Mouse (Mus musculus): ENCODE data around the gene Plekha7. TPM values are rescaled to one million over a fixed set of nuclear protein-coding genes. Genes with fewer than 3 reads are reported as not detected.

Gene Plekha7
- polyA plus RNA-seq, 1 experiment from 2014 or later, result 10.4 TPM

GRCm38 (mm10) chr7:116121202-116121601, 187.0 kb downstream of the Plekha7 start:
- H3K27me3 ChIP-seq (ENCODE audit: control insufficient read depth, insufficient read depth, low read length), result no peaks in the 10 kb centered on the region
- H3K4me3 ChIP-seq (ENCODE audit: low read depth, low read length), result no peak overlapping the region
- ATAC-seq (ENCODE audit: low FRiP score), result peak; percentile 14; the same call in 1 of the 2 replicates
- H3K9me3 ChIP-seq (ENCODE audit: control insufficient read depth, low read length), result peaks cover 3% of the 10 kb centered on the region
- peaks cover 29% of the 10 kb centered on the region for H3K4me1 ChIP-seq (ENCODE audit: control insufficient read depth, insufficient read depth, low read length)
- 17% methylated on average over 11 of the region's 11 CpGs for WGBS
- H3K27ac ChIP-seq (ENCODE audit: low read depth, low read length), result peak overlapping the region; percentile 60
- no peaks in the 10 kb centered on the region for H3K36me3 ChIP-seq (ENCODE audit: control insufficient read depth, insufficient read depth, low read length)
- peak; percentile 86 for DNase-seq (ENCODE audit: low spot score, missing footprints)
- H3K9ac ChIP-seq (ENCODE audit: low read length), result peak overlapping the region; percentile 50
- H3K4me2 ChIP-seq, result no peak overlapping the region

- ATAC-seq (ENCODE audit: low FRiP score), result no peak
- 60% methylated on average over 4 of the region's 4 CpGs for WGBS
- no peak overlapping the region for H3K4me3 ChIP-seq (ENCODE audit: low read depth, low read length)
Measured at GRCm38 (mm10) chr7:116120737-116121136, 187.4 kb downstream of the Plekha7 start.

GRCm38 (mm10) chr7:116119306-116119857, 188.8 kb downstream of the Plekha7 start:
- Histone ChIP-seq H3K9ac (ENCODE audit: low read length) (no peak overlapping the region), H3K4me1 (ENCODE audit: control insufficient read depth, insufficient read depth, low read length) (peaks cover 29% of the 10 kb centered on the region), H3K27me3 (ENCODE audit: control insufficient read depth, insufficient read depth, low read length) (no peaks in the 10 kb centered on the region), H3K27ac (ENCODE audit: low read depth, low read length) (no peak overlapping the region), H3K4me3 (ENCODE audit: low read depth, low read length) (no peak overlapping the region), H3K9me3 (ENCODE audit: control insufficient read depth, low read length) (peaks cover 3% of the 10 kb centered on the region), H3K4me2 (no peak overlapping the region), H3K36me3 (ENCODE audit: control insufficient read depth, insufficient read depth, low read length) (no peaks in the 10 kb centered on the region)
- DNase-seq (ENCODE audit: low spot score, missing footprints) (no peak), ATAC-seq (ENCODE audit: low FRiP score) (no peak)
- 84% methylated on average over 1 of the region's 1 CpGs for WGBS

More at GRCm38 (mm10) chr7:116120737-116121136, 187.4 kb downstream of the Plekha7 start:
- Histone ChIP-seq H3K27ac (ENCODE audit: low read depth, low read length) (no peak overlapping the region), H3K36me3 (ENCODE audit: control insufficient read depth, insufficient read depth, low read length) (no peaks in the 10 kb centered on the region), H3K4me2 (no peak overlapping the region), H3K4me1 (ENCODE audit: control insufficient read depth, insufficient read depth, low read length) (peaks cover 29% of the 10 kb centered on the region), H3K9me3 (ENCODE audit: control insufficient read depth, low read length) (peaks cover 3% of the 10 kb centered on the region), H3K9ac (ENCODE audit: low read length) (no peak overlapping the region; the same call in 1 of the 2 replicates), H3K27me3 (ENCODE audit: control insufficient read depth, insufficient read depth, low read length) (no peaks in the 10 kb centered on the region)
- DNase-seq (ENCODE audit: low spot score, missing footprints), result peak; percentile 89

- no peak for DNase-seq (ENCODE audit: low spot score, missing footprints)
- no peaks in the 10 kb centered on the region for H3K27me3 ChIP-seq (ENCODE audit: control insufficient read depth, insufficient read depth, low read length)
- H3K27ac ChIP-seq (ENCODE audit: low read depth, low read length), result no peak overlapping the region
- no peak overlapping the region for H3K9ac ChIP-seq (ENCODE audit: low read length)
- no peak overlapping the region for H3K4me3 ChIP-seq (ENCODE audit: low read depth, low read length)
- no peaks in the 10 kb centered on the region for H3K36me3 ChIP-seq (ENCODE audit: control insufficient read depth, insufficient read depth, low read length)
- ATAC-seq (ENCODE audit: low FRiP score), result no peak
- no peak overlapping the region for H3K4me2 ChIP-seq
- H3K4me1 ChIP-seq (ENCODE audit: control insufficient read depth, insufficient read depth, low read length), result peaks cover 5% of the 10 kb centered on the region
- 85% methylated on average over 2 of the region's 2 CpGs for WGBS
- peaks cover 3% of the 10 kb centered on the region for H3K9me3 ChIP-seq (ENCODE audit: control insufficient read depth, low read length)
Measured at GRCm38 (mm10) chr7:116115991-116116390, 192.2 kb downstream of the Plekha7 start.

- Histone ChIP-seq H3K4me3 (ENCODE audit: low read depth, low read length) (no peak overlapping the region), H3K27ac (ENCODE audit: low read depth, low read length) (no peak overlapping the region), H3K9me3 (ENCODE audit: control insufficient read depth, low read length) (peaks cover 3% of the 10 kb centered on the region), H3K4me1 (ENCODE audit: control insufficient read depth, insufficient read depth, low read length) (no peaks in the 10 kb centered on the region; the same call in 1 of the 2 replicates), H3K9ac (ENCODE audit: low read length) (no peak overlapping the region), H3K27me3 (ENCODE audit: control insufficient read depth, insufficient read depth, low read length) (no peaks in the 10 kb centered on the region), H3K36me3 (ENCODE audit: control insufficient read depth, insufficient read depth, low read length) (no peaks in the 10 kb centered on the region), H3K4me2 (no peak overlapping the region)
- ATAC-seq (ENCODE audit: low FRiP score), result no peak
- 72% methylated on average over 12 of the region's 12 CpGs for WGBS
- no peak for DNase-seq (ENCODE audit: low spot score, missing footprints)
Measured at GRCm38 (mm10) chr7:116115216-116115930, 192.8 kb downstream of the Plekha7 start.

- ATAC-seq (ENCODE audit: low FRiP score), result no peak
- H3K4me2 ChIP-seq, result no peak overlapping the region
- WGBS, result 81% methylated on average over 6 of the region's 6 CpGs
Measured at GRCm38 (mm10) chr7:116111546-116111945, 196.6 kb downstream of the Plekha7 start.

GRCm38 (mm10) chr7:116110661-116111060, 197.5 kb downstream of the Plekha7 start:
- Histone ChIP-seq H3K4me3 (ENCODE audit: low read depth, low read length) (no peak overlapping the region), H3K27ac (ENCODE audit: low read depth, low read length) (no peak overlapping the region), H3K4me1 (ENCODE audit: control insufficient read depth, insufficient read depth, low read length) (no peaks in the 10 kb centered on the region), H3K9ac (ENCODE audit: low read length) (no peak overlapping the region), H3K9me3 (ENCODE audit: control insufficient read depth, low read length) (no peaks in the 10 kb centered on the region), H3K27me3 (ENCODE audit: control insufficient read depth, insufficient read depth, low read length) (no peaks in the 10 kb centered on the region), H3K4me2 (no peak overlapping the region), H3K36me3 (ENCODE audit: control insufficient read depth, insufficient read depth, low read length) (peaks cover 7% of the 10 kb centered on the region)
- no peak for ATAC-seq (ENCODE audit: low FRiP score)
- 80% methylated on average over 3 of the region's 3 CpGs for WGBS
- no peak for DNase-seq (ENCODE audit: low spot score, missing footprints)

More at GRCm38 (mm10) chr7:116111546-116111945, 196.6 kb downstream of the Plekha7 start:
- no peak overlapping the region for H3K9ac ChIP-seq (ENCODE audit: low read length)
- H3K36me3 ChIP-seq (ENCODE audit: control insufficient read depth, insufficient read depth, low read length), result 0 out of 2 replicates have a peak, but pooled peaks cover 2% of the 10 kb centered on the region
- DNase-seq (ENCODE audit: low spot score, missing footprints), result no peak
- no peaks in the 10 kb centered on the region for H3K4me1 ChIP-seq (ENCODE audit: control insufficient read depth, insufficient read depth, low read length)
- no peak overlapping the region for H3K4me3 ChIP-seq (ENCODE audit: low read depth, low read length)
- no peaks in the 10 kb centered on the region for H3K9me3 ChIP-seq (ENCODE audit: control insufficient read depth, low read length)
- no peaks in the 10 kb centered on the region for H3K27me3 ChIP-seq (ENCODE audit: control insufficient read depth, insufficient read depth, low read length)
- no peak overlapping the region for H3K27ac ChIP-seq (ENCODE audit: low read depth, low read length)

- H3K27me3 ChIP-seq (ENCODE audit: control insufficient read depth, insufficient read depth, low read length), result no peaks in the 10 kb centered on the region
- no peak overlapping the region for H3K27ac ChIP-seq (ENCODE audit: low read depth, low read length)
- H3K9me3 ChIP-seq (ENCODE audit: control insufficient read depth, low read length), result no peaks in the 10 kb centered on the region
- DNase-seq (ENCODE audit: low spot score, missing footprints) (no peak), ATAC-seq (ENCODE audit: low FRiP score) (no peak)
- no peaks in the 10 kb centered on the region for H3K4me1 ChIP-seq (ENCODE audit: control insufficient read depth, insufficient read depth, low read length)
- no peak overlapping the region for H3K4me3 ChIP-seq (ENCODE audit: low read depth, low read length)
- no peak overlapping the region for H3K4me2 ChIP-seq
- H3K9ac ChIP-seq (ENCODE audit: low read length), result no peak overlapping the region
- peaks cover 19% of the 10 kb centered on the region for H3K36me3 ChIP-seq (ENCODE audit: control insufficient read depth, insufficient read depth, low read length)
- WGBS, result 96% methylated on average over 9 of the region's 9 CpGs
Measured at GRCm38 (mm10) chr7:116103091-116103490, 205.1 kb downstream of the Plekha7 start.

GRCm38 (mm10) chr7:116099952-116100528, 208.1 kb downstream of the Plekha7 start:
- Histone ChIP-seq H3K27me3 (ENCODE audit: control insufficient read depth, insufficient read depth, low read length) (no peaks in the 10 kb centered on the region), H3K36me3 (ENCODE audit: control insufficient read depth, insufficient read depth, low read length) (peaks cover 13% of the 10 kb centered on the region), H3K4me3 (ENCODE audit: low read depth, low read length) (no peak overlapping the region), H3K4me2 (no peak overlapping the region), H3K9ac (ENCODE audit: low read length) (no peak overlapping the region), H3K27ac (ENCODE audit: low read depth, low read length) (no peak overlapping the region), H3K9me3 (ENCODE audit: control insufficient read depth, low read length) (no peaks in the 10 kb centered on the region), H3K4me1 (ENCODE audit: control insufficient read depth, insufficient read depth, low read length) (peaks cover 6% of the 10 kb centered on the region)
- ATAC-seq (ENCODE audit: low FRiP score) (no peak), DNase-seq (ENCODE audit: low spot score, missing footprints) (no peak)
- whole genome bisulfite sequencing, result 89% methylated on average over 7 of the region's 7 CpGs
